Mouse (Mus musculus) limb, embryonic 12.5 days (tissue): Measurements from ENCODE around the gene Nudt6. TPM values are rescaled to one million over a fixed set of nuclear protein-coding genes. Genes with fewer than 3 reads are reported as not detected.

Source experiments
- ATAC-seq: fragments of 200-750 bp; cut with Nextera tagmentation; 2 replicates; pipeline ENCODE4 v1.8.0; 2017; ENCODE audit warnings: low read depth, moderate TSS enrichment; ENCODE audit not compliant: insufficient number of reproducible peaks, insufficient read depth, low FRiP score, low TSS enrichment
- H3K27ac ChIP-seq: fragments of 300-500 bp; sonication (generic); 2 replicates; pipeline ENCODE4 v1.5.1; 2016; ENCODE audit warnings: mild to moderate bottlenecking, moderate library complexity
- H3K27me3 ChIP-seq: fragments of 300-500 bp; sonication (generic); 2 replicates; pipeline ENCODE4 v1.6.1; 2016; ENCODE audit warnings: mild to moderate bottlenecking, moderate library complexity
- H3K36me3 ChIP-seq: fragments of 300-500 bp; sonication (generic); 2 replicates; pipeline ENCODE4 v1.6.1; 2016; ENCODE audit warnings: mild to moderate bottlenecking, moderate library complexity
- H3K4me1 ChIP-seq: fragments of 300-500 bp; sonication (generic); replicated peaks from 2 replicates; pipeline ENCODE4 v1.6.1; 2016
- H3K4me2 ChIP-seq: fragments of 300-500 bp; sonication (generic); 2 replicates; pipeline ENCODE4 v1.6.1; 2016; ENCODE audit warnings: mild to moderate bottlenecking, moderate library complexity
- H3K4me3 ChIP-seq: fragments of 300-500 bp; sonication (generic); replicated peaks from 2 replicates; pipeline ENCODE4 v1.5.1; 2016; ENCODE audit warnings: mild to moderate bottlenecking
- H3K9ac ChIP-seq: fragments of 300-500 bp; sonication (generic); replicated peaks from 2 replicates; pipeline ENCODE4 v1.6.1; 2016; ENCODE audit warnings: mild to moderate bottlenecking, moderate library complexity
- H3K9me3 ChIP-seq: fragments of 300-500 bp; sonication (generic); 2 replicates; pipeline ENCODE4 v1.6.1; 2016; ENCODE audit warnings: mild to moderate bottlenecking, moderate library complexity
- WGBS: fragments of 180-500 bp; shearing (Covaris S2); methylation state at CpG from one replicate; pipeline ENCODE4 v1.1.7; 2016; 5-methylcytosine and 5-hydroxymethylcytosine counted together
- polyA plus RNA-seq: library from polyadenylated mRNA; unstranded; fragments of >200 nt; fragmentation: Nextera tagmentation; extraction: Ambion mirVana; gene quantifications from 2 replicates; pipeline ENCODE4 v1.2.1, GENCODE M21; 2016

Nudt6 gene
- polyA plus RNA-seq, 1 experiment from 2014 or later: 4.0 TPM

- Histone ChIP-seq H3K4me3 (no peak overlapping the region), H3K9me3 (no peaks in the 10 kb centered on the region), H3K4me2 (no peak overlapping the region), H3K36me3 (no peaks in the 10 kb centered on the region), H3K9ac (no peak overlapping the region), H3K27ac (peak overlapping the region; percentile 86), H3K27me3 (no peaks in the 10 kb centered on the region), H3K4me1 (peaks cover 33% of the 10 kb centered on the region)
- 21% methylated on average over 6 of the region's 6 CpGs for WGBS
- ATAC-seq: peak; percentile 88
Observed at GRCm38 (mm10) chr3:37383096-37383765, 36.8 kb downstream of the Nudt6 start.

- no peak overlapping the region for H3K27ac ChIP-seq
- H3K4me2 ChIP-seq: no peak overlapping the region
- H3K27me3 ChIP-seq: no peaks in the 10 kb centered on the region
- no peak for ATAC-seq
- no peaks in the 10 kb centered on the region for H3K9me3 ChIP-seq
- peaks cover 41% of the 10 kb centered on the region for H3K4me1 ChIP-seq
- H3K9ac ChIP-seq: no peak overlapping the region
- 64% methylated on average over 6 of the region's 6 CpGs for WGBS
- no peaks in the 10 kb centered on the region for H3K36me3 ChIP-seq
- H3K4me3 ChIP-seq: no peak overlapping the region
Observed at GRCm38 (mm10) chr3:37381457-37381856, 38.6 kb downstream of the Nudt6 start.

GRCm38 (mm10) chr3:37379930-37380881, 39.8 kb downstream of the Nudt6 start:
- H3K4me3 ChIP-seq: no peak overlapping the region
- H3K27ac ChIP-seq: peak overlapping the region; percentile 57
- no peaks in the 10 kb centered on the region for H3K9me3 ChIP-seq
- no peaks in the 10 kb centered on the region for H3K27me3 ChIP-seq
- ATAC-seq: 0 out of 2 replicates have a peak, but pooled peaks have one; percentile 28
- H3K9ac ChIP-seq: no peak overlapping the region
- peaks cover 41% of the 10 kb centered on the region for H3K4me1 ChIP-seq
- no peak overlapping the region for H3K4me2 ChIP-seq
- WGBS: 57% methylated on average over 18 of the region's 18 CpGs
- no peaks in the 10 kb centered on the region for H3K36me3 ChIP-seq

GRCm38 (mm10) chr3:37379201-37379600, 40.8 kb downstream of the Nudt6 start:
- no peak for ATAC-seq
- Histone ChIP-seq H3K9me3 (no peaks in the 10 kb centered on the region), H3K4me1 (peaks cover 41% of the 10 kb centered on the region), H3K36me3 (no peaks in the 10 kb centered on the region), H3K27me3 (no peaks in the 10 kb centered on the region), H3K9ac (no peak overlapping the region), H3K4me3 (no peak overlapping the region), H3K27ac (no peak overlapping the region), H3K4me2 (no peak overlapping the region)
- 77% methylated on average over 14 of the region's 14 CpGs for WGBS

GRCm38 (mm10) chr3:37378412-37378811, 41.6 kb downstream of the Nudt6 start:
- no peak for ATAC-seq
- H3K4me2 ChIP-seq: no peak overlapping the region
- H3K4me3 ChIP-seq: no peak overlapping the region
- peaks cover 40% of the 10 kb centered on the region for H3K4me1 ChIP-seq
- no peaks in the 10 kb centered on the region for H3K27me3 ChIP-seq
- no peak overlapping the region for H3K9ac ChIP-seq
- WGBS: 68% methylated on average over 6 of the region's 6 CpGs
- no peak overlapping the region for H3K27ac ChIP-seq
- H3K36me3 ChIP-seq: no peaks in the 10 kb centered on the region
- H3K9me3 ChIP-seq: no peaks in the 10 kb centered on the region

- no peak overlapping the region for H3K4me3 ChIP-seq
- H3K27me3 ChIP-seq: no peaks in the 10 kb centered on the region
- H3K9me3 ChIP-seq: no peaks in the 10 kb centered on the region
- no peaks in the 10 kb centered on the region for H3K36me3 ChIP-seq
- no peak for ATAC-seq
- H3K4me2 ChIP-seq: no peak overlapping the region
- WGBS: 76% methylated on average over 6 of the region's 6 CpGs
- H3K27ac ChIP-seq: no peak overlapping the region
- peaks cover 38% of the 10 kb centered on the region for H3K4me1 ChIP-seq
- no peak overlapping the region for H3K9ac ChIP-seq
Observed at GRCm38 (mm10) chr3:37377926-37378325, 42.1 kb downstream of the Nudt6 start.

GRCm38 (mm10) chr3:37373712-37374111, 46.3 kb downstream of the Nudt6 start:
- Histone ChIP-seq H3K4me1 (peaks cover 19% of the 10 kb centered on the region), H3K4me3 (no peak overlapping the region), H3K9me3 (no peaks in the 10 kb centered on the region), H3K9ac (no peak overlapping the region), H3K4me2 (no peak overlapping the region), H3K27me3 (no peaks in the 10 kb centered on the region), H3K36me3 (no peaks in the 10 kb centered on the region), H3K27ac (no peak overlapping the region)
- 78% methylated on average over 11 of the region's 11 CpGs for WGBS
- ATAC-seq: no peak

GRCm38 (mm10) chr3:37370407-37370806, 49.6 kb downstream of the Nudt6 start:
- Histone ChIP-seq H3K27me3 (no peaks in the 10 kb centered on the region), H3K9me3 (no peaks in the 10 kb centered on the region), H3K4me3 (no peak overlapping the region), H3K9ac (no peak overlapping the region), H3K27ac (no peak overlapping the region), H3K4me2 (no peak overlapping the region), H3K4me1 (peaks cover 6% of the 10 kb centered on the region), H3K36me3 (no peaks in the 10 kb centered on the region)
- 46% methylated on average over 4 of the region's 4 CpGs for WGBS
- no peak for ATAC-seq

- ATAC-seq: no peak
- Histone ChIP-seq H3K27me3 (no peaks in the 10 kb centered on the region), H3K9me3 (no peaks in the 10 kb centered on the region), H3K4me3 (no peak overlapping the region), H3K36me3 (no peaks in the 10 kb centered on the region), H3K4me2 (no peak overlapping the region), H3K9ac (no peak overlapping the region), H3K4me1 (no peaks in the 10 kb centered on the region; the same call in 1 of the 2 replicates), H3K27ac (no peak overlapping the region)
- 77% methylated on average over 4 of the region's 4 CpGs for WGBS
Observed at GRCm38 (mm10) chr3:37366381-37367053, 53.5 kb downstream of the Nudt6 start.

- Histone ChIP-seq H3K4me3 (no peak overlapping the region), H3K9me3 (no peaks in the 10 kb centered on the region), H3K27me3 (no peaks in the 10 kb centered on the region), H3K36me3 (no peaks in the 10 kb centered on the region), H3K4me2 (no peak overlapping the region), H3K4me1 (no peaks in the 10 kb centered on the region; the same call in 1 of the 2 replicates), H3K9ac (no peak overlapping the region), H3K27ac (no peak overlapping the region)
- WGBS: 51% methylated on average over 3 of the region's 3 CpGs
- ATAC-seq: no peak
Observed at GRCm38 (mm10) chr3:37365976-37366375, 54.0 kb downstream of the Nudt6 start.

GRCm38 (mm10) chr3:37365144-37365543, 54.9 kb downstream of the Nudt6 start:
- Histone ChIP-seq H3K4me1 (no peaks in the 10 kb centered on the region), H3K4me2 (no peak overlapping the region), H3K9ac (no peak overlapping the region), H3K27me3 (no peaks in the 10 kb centered on the region), H3K9me3 (no peaks in the 10 kb centered on the region), H3K27ac (no peak overlapping the region), H3K4me3 (no peak overlapping the region), H3K36me3 (no peaks in the 10 kb centered on the region)
- WGBS: 89% methylated on average over 4 of the region's 4 CpGs
- no peak for ATAC-seq
